8 mouse cellular contexts compared by ENCODE assay signal in the genomic region with DNA sequence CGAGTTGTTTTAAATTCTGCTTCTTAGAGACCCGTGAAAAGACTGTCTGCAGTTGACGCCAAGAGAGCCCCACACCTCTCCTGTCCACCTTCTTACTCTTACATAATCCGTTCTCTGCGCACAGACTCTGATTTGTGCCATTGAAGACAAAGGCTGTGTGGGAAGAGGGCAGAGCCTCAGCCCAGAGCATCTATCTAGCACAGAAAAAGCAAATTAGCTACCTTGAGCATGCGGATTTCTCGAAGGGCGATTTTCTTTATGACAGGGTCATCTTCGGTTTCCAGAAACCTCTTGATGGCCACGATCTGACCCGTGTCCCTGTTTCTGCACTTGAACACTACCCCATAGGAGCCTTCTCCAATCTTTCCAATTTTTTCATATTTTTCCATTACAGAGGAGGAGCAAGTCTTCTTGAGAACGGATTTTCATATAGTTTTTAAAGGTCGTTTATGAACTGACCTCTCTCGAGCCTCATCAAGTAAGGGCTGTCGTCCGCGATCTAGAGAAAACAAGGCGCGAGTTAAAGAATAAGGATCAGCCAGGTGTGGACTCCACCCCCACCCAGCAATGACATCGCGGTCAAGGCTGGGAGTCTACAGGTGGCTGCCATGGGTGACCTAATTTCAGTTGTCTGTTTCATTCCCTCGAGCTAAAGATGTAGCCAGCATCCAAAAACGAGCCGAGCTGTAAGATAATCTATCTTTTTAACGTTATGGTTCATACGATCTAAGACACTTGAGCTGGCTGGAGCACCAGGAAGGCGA. TPM values are rescaled to one million over a fixed set of nuclear protein-coding genes. Genes with fewer than 3 reads are reported as not detected.
A peak's percentile ranks its signal among the peaks of the same experiment; 100 is the strongest.
DNase-seq lines count a peak whose midpoint lies in the region; ATAC-seq and TF ChIP-seq lines count a peak whose summit lies in the region.

No protein-coding gene starts in this region.

- H3K4me3 ChIP-seq in heart, embryonic 11.5 days (ENCODE audit: low read depth, low read length) = peak overlapping the region; percentile 64
- peak overlapping the region; percentile 44 to 68; a peak in 3 of 4 replicates for H3K4me3 ChIP-seq in MEL (ENCODE audit: control insufficient read depth in 1 of 2, insufficient read depth in 1 of 2, low read depth in 2 of 2, low read length in 2 of 2)
- peak overlapping the region; percentile 49 for H3K4me3 ChIP-seq in neural tube, embryonic 12.5 days

- no peaks in the 10 kb centered on the region for H3K79me2 ChIP-seq in MEL (ENCODE audit: control insufficient read depth, insufficient read depth, low read length, poor library complexity)

- TF ChIP-seq EP300 in MEL (IDR thresholded peaks at IDR 0.05; ENCODE audit: low read depth in 1 of 2, low read length in 2 of 2) = no peak

- no peaks in the 10 kb centered on the region for H3K36me3 ChIP-seq in heart, embryonic 11.5 days (ENCODE audit: control insufficient read depth, insufficient read depth, low read length)
- no peaks in the 10 kb centered on the region; a peak in 1 of 4 replicates for H3K36me3 ChIP-seq in MEL (ENCODE audit: control insufficient read depth in 1 of 2, insufficient read depth in 2 of 2, low read length in 2 of 2)
- H3K36me3 ChIP-seq in neural tube, embryonic 12.5 days = no peaks in the 10 kb centered on the region

- peaks cover 6% of the 10 kb centered on the region for H3K27me3 ChIP-seq in heart, embryonic 11.5 days (ENCODE audit: control insufficient read depth, insufficient read depth, low read length)
- H3K27me3 ChIP-seq in MEL (ENCODE audit: control insufficient read depth in 1 of 2, insufficient read depth in 2 of 2, low read length in 2 of 2) = peaks cover 0 to 4% of the 10 kb centered on the region in 2 experiments; a peak in 2 of 4 replicates
- no peaks in the 10 kb centered on the region for H3K27me3 ChIP-seq in neural tube, embryonic 12.5 days (replicated peaks)

- DNase-seq in heart, adult 9 months (ENCODE audit: low spot score in 2 of 2) = no peak
- DNase-seq in MEL (ENCODE audit: low read depth, low spot score) = no peak
- DNase-seq in kidney, postnatal 25 days = peak; percentile 65 to 74
- no peak for DNase-seq in ovary, postnatal 14 days (ENCODE audit: low spot score)
- no peak for DNase-seq in layer of hippocampus, adult 9-11 months

- no peak for ATAC-seq in heart, embryonic 11.5 days (replicated peaks; ENCODE audit: insufficient number of reproducible peaks, low FRiP score, low TSS enrichment)
- ATAC-seq in erythroid progenitor cell, adult 5-6 weeks (replicated peaks; ENCODE audit: low FRiP score, poor library complexity, severe bottlenecking) = peak; percentile 37
- ATAC-seq in neural tube, embryonic 12.5 days (ENCODE audit: low FRiP score, low read depth) = 0 out of 2 replicates have a peak, but pooled peaks have one; percentile 18

- H3K9me3 ChIP-seq in heart, embryonic 11.5 days (replicated peaks; ENCODE audit: control insufficient read depth, low read length) = no peaks in the 10 kb centered on the region
- H3K9me3 ChIP-seq in MEL (replicated peaks; ENCODE audit: insufficient read depth, low read length) = no peaks in the 10 kb centered on the region
- no peaks in the 10 kb centered on the region for H3K9me3 ChIP-seq in neural tube, embryonic 12.5 days

- peak overlapping the region; percentile 100 for H3K4me2 ChIP-seq in heart, embryonic 11.5 days
- H3K4me2 ChIP-seq in neural tube, embryonic 12.5 days (replicated peaks) = peak overlapping the region; percentile 99

- TF ChIP-seq POLR2A in MEL (IDR thresholded peaks at IDR 0.05; ENCODE audit: control insufficient read depth in 1 of 2, insufficient read depth in 1 of 2, low read depth in 1 of 2, low read length in 2 of 2, poor library complexity in 1 of 2) = no peak

- no peak overlapping the region for H3K27ac ChIP-seq in heart, embryonic 11.5 days (ENCODE audit: low read depth, low read length)
- H3K27ac ChIP-seq in MEL (ENCODE audit: control insufficient read depth, low read depth, low read length) = no peak overlapping the region
- no peak overlapping the region for H3K27ac ChIP-seq in neural tube, embryonic 12.5 days

- peaks cover 4% of the 10 kb centered on the region for H3K4me1 ChIP-seq in heart, embryonic 11.5 days (ENCODE audit: control insufficient read depth, insufficient read depth, low read length)
- no peaks in the 10 kb centered on the region for H3K4me1 ChIP-seq in MEL (ENCODE audit: control insufficient read depth in 1 of 2, insufficient read depth in 2 of 2, low read length in 2 of 2)
- peaks cover 18% of the 10 kb centered on the region; the same call in 1 of the 2 replicates for H3K4me1 ChIP-seq in neural tube, embryonic 12.5 days

- WGBS in heart, embryonic 11.5 days (ENCODE audit: insufficient replicate concordance) = 36% methylated on average over 27 of the region's 27 CpGs
- 31% methylated on average over 27 of the region's 27 CpGs for WGBS in neural tube, embryonic 12.5 days

- no peak for TF ChIP-seq CTCF in MEL (IDR thresholded peaks at IDR 0.05 in 2 of 3, conservative IDR thresholded peaks at IDR 0.05 in 1 of 3; ENCODE audit: control insufficient read depth in 1 of 3, insufficient read depth in 1 of 3, low read depth in 2 of 3, low read length in 3 of 3, poor library complexity in 1 of 3, severe bottlenecking in 1 of 3)

- H3K9ac ChIP-seq in heart, embryonic 11.5 days (ENCODE audit: low read depth, low read length) = peak overlapping the region; percentile 73
- H3K9ac ChIP-seq in MEL (ENCODE audit: control insufficient read depth, low read depth, low read length, poor library complexity, severe bottlenecking) = no peak overlapping the region
- H3K9ac ChIP-seq in neural tube, embryonic 12.5 days = peak overlapping the region; percentile 61

- no peak for TF ChIP-seq RAD21 in MEL (IDR thresholded peaks at IDR 0.05; ENCODE audit: low read depth, low read length)

TF ChIP-seq in MEL, 35 proteins besides CTCF, POLR2A, EP300 and RAD21:
- TF ChIP-seq E2F4 (IDR thresholded peaks at IDR 0.05; ENCODE audit: borderline replicate concordance, low read depth, low read length) (no peak), NELFE (IDR thresholded peaks at IDR 0.05; ENCODE audit: low read depth, low read length) (no peak), MAZ (IDR thresholded peaks at IDR 0.05; ENCODE audit: low read depth, low read length) (no peak), ETS1 (IDR thresholded peaks at IDR 0.05; ENCODE audit: low read depth, low read length) (no peak), CHD1 (IDR thresholded peaks at IDR 0.05; ENCODE audit: low read depth, low read length) (no peak), RCOR1 (IDR thresholded peaks at IDR 0.05; ENCODE audit: low read depth, low read length) (no peak), TCF12 (IDR thresholded peaks at IDR 0.05; ENCODE audit: low read depth, low read length) (no peak), KAT2A (conservative IDR thresholded peaks at IDR 0.05; ENCODE audit: low read depth, low read length) (no peak), ZMIZ1 (IDR thresholded peaks at IDR 0.05; ENCODE audit: low read depth, low read length) (no peak), MYC (IDR thresholded peaks at IDR 0.05; ENCODE audit: low read depth, low read length) (no peak), MYB (IDR thresholded peaks at IDR 0.05; ENCODE audit: low read depth, low read length) (no peak), BHLHE40 (IDR thresholded peaks at IDR 0.05; ENCODE audit: borderline replicate concordance, low read depth, low read length) (no peak), MXI1 (IDR thresholded peaks at IDR 0.05; ENCODE audit: low read depth, low read length) (no peak)

RNA-seq across cellular contexts. Expression of gene Cdkl1, which starts 1.1 kb away (rescaled TPM):
- 3.8 and 5.2 TPM in 2 replicates for polyA plus RNA-seq in heart, embryonic 11.5 days (2014; fragmentation: Nextera tagmentation; extraction: Ambion mirVana)
- total RNA-seq in MEL (2012; rRNA removed) = 0.08 TPM in 1 of 2 replicates, not detected in the other
- polyA plus RNA-seq in MEL (2012; ENCODE audit: insufficient read depth in 1 of 2, insufficient read length in 2 of 2, low read depth in 1 of 2, low replicate concordance in 2 of 2, missing spikeins in 1 of 2) = under 1 TPM in 1 of 2 experiments, not detected in 1; 0.32 TPM
- 8.0 and 15.9 TPM in 2 replicates for total RNA-seq in erythroid progenitor cell, adult 5-6 weeks (2015; ENCODE audit: low replicate concordance)
- 11.2 and 36.3 TPM in 2 replicates for total RNA-seq in erythroid progenitor cell, adult 5-6 weeks (2017; ENCODE audit: low replicate concordance)
- polyA plus RNA-seq in neural tube, embryonic 12.5 days (2016; fragmentation: Nextera tagmentation; extraction: Ambion mirVana) = 1.5 and 1.6 TPM in 2 replicates

Comparison
In these comparisons a context has a peak if more than half of its experiments do, and no peak if none do; other contexts are left out.
1. DNase-seq: peak in kidney, postnatal 25 days (2 of 2); none in heart, adult 9 months (0 of 2), MEL (single experiment), ovary, postnatal 14 days (single experiment) and layer of hippocampus, adult 9-11 months (single experiment).
2. Peak in every context shown above with its lines, with median percentiles within 50 percentile points of each other: H3K4me3 ChIP-seq.